Mouse (Mus musculus) forebrain, embryonic 13.5 days (tissue): ENCODE data around the gene Cys1. TPM values are rescaled to one million over a fixed set of nuclear protein-coding genes. Genes with fewer than 3 reads are reported as not detected.

Experiments
- ATAC-seq: fragments of 200-750 bp; cut with Nextera tagmentation; 2 replicates; pipeline ENCODE4 v1.8.0; 2017
- H3K27ac ChIP-seq: fragments of 300-500 bp; sonication (generic); 2 replicates; pipeline ENCODE4 v1.5.1; 2015; ENCODE audit warnings: inconsistent platforms, mild to moderate bottlenecking, moderate library complexity
- H3K27me3 ChIP-seq: fragments of 300-500 bp; sonication (generic); 2 replicates; pipeline ENCODE4 v1.6.1; 2015; ENCODE audit warnings: mild to moderate bottlenecking, inconsistent platforms
- H3K36me3 ChIP-seq: fragments of 300-500 bp; sonication (generic); 2 replicates; pipeline ENCODE4 v1.6.1; 2015; ENCODE audit warnings: mild to moderate bottlenecking, inconsistent platforms; ENCODE audit not compliant: poor library complexity, severe bottlenecking
- H3K4me1 ChIP-seq: fragments of 300-500 bp; sonication (generic); 2 replicates; pipeline ENCODE4 v1.6.1; 2015; ENCODE audit warnings: inconsistent platforms
- H3K4me2 ChIP-seq: fragments of 300-500 bp; sonication (generic); 2 replicates; pipeline ENCODE4 v1.6.1; 2015; ENCODE audit warnings: inconsistent platforms, mild to moderate bottlenecking, moderate library complexity
- H3K4me3 ChIP-seq: fragments of 300-500 bp; sonication (generic); 2 replicates; pipeline ENCODE4 v1.5.1; 2015; ENCODE audit warnings: mild to moderate bottlenecking, inconsistent platforms
- H3K9ac ChIP-seq: fragments of 300-500 bp; sonication (generic); 2 replicates; pipeline ENCODE4 v1.6.1; 2015; ENCODE audit warnings: mild to moderate bottlenecking, inconsistent platforms
- H3K9me3 ChIP-seq: fragments of 300-500 bp; sonication (generic); replicated peaks from 2 replicates; pipeline ENCODE4 v1.6.1; 2016; ENCODE audit warnings: inconsistent platforms
- WGBS: fragments of 180-500 bp; shearing (Covaris S2); methylation state at CpG from one replicate; pipeline ENCODE4 v1.1.7; 2015; 5-methylcytosine and 5-hydroxymethylcytosine counted together
- polyA plus RNA-seq: library from polyadenylated mRNA; unstranded; fragments of >200 nt; fragmentation: Nextera tagmentation; extraction: Ambion mirVana; gene quantifications from 2 replicates; pipeline ENCODE4 v1.2.1, GENCODE M21; 2015

The Cys1 gene
- polyA plus RNA-seq, 1 experiment from 2014 or later, result 0.45 TPM

DNA sequence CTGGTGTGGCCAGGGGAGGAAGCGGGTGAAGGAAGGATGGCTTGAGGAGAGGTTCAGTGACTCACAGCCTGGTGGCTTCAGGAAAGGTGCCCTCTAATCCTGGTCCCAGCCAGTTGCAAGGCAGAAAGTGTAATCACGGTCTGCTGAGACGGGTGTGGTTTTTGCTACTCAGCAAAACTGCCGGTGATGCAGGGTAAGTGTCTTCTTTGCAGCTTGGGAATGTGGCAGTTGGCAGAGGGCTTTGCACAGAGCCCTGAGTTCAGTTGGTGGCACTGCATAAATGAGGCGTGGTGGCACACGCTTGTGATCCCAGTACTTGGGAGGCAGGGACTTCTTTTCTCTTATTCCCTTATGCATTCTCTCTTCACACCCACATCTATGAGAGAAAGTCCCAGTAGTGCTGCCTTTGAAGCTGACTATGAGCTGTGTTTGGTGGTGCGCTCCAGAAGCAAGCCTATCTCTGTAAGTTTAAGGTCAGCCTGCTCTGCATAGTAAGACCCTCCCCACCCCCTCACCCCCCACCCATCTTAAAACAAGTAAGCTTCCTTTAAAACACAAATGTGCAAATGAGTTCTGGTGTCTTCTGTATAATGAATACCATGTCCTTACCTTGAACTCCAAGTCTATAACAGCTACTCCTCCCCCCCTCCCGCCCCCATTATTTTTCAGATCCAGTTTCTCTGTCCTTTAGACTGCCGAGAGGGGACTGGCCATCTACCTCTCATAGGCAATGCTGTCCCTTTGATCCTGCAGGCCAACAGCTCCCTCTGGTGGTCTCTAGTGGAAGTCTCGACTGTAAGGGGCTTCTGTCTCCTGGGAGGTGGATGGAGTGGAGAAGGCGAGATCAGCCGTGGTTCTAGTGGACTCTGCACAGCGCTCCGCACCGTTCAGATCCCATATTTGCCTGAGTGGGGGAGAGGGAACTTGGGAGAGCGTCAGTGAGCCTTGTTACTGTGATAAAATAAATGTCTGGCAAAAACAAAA is 15.2 kb upstream of the Cys1 start:
- no peak overlapping the region for H3K4me3 ChIP-seq
- H3K9ac ChIP-seq, result peak overlapping the region; percentile 34; the same call in 1 of the 2 replicates
- H3K36me3 ChIP-seq, result no peaks in the 10 kb centered on the region
- H3K4me1 ChIP-seq, result no peaks in the 10 kb centered on the region
- no peaks in the 10 kb centered on the region for H3K27me3 ChIP-seq
- peak overlapping the region; percentile 24; the same call in 1 of the 2 replicates for H3K4me2 ChIP-seq
- no peak overlapping the region for H3K27ac ChIP-seq
- ATAC-seq, result peak; percentile 93
- no peaks in the 10 kb centered on the region for H3K9me3 ChIP-seq
- 41% methylated on average over 16 of the region's 16 CpGs for WGBS

- Histone ChIP-seq H3K36me3 (no peaks in the 10 kb centered on the region), H3K4me2 (no peak overlapping the region), H3K27me3 (no peaks in the 10 kb centered on the region), H3K27ac (no peak overlapping the region), H3K9me3 (no peaks in the 10 kb centered on the region), H3K4me1 (no peaks in the 10 kb centered on the region), H3K4me3 (no peak overlapping the region), H3K9ac (no peak overlapping the region)
- WGBS, result 84% methylated on average over 3 of the region's 3 CpGs
- no peak for ATAC-seq
Measured at GRCm38 (mm10) chr12:24690351-24690750, 8.7 kb upstream of the Cys1 start.

DNA sequence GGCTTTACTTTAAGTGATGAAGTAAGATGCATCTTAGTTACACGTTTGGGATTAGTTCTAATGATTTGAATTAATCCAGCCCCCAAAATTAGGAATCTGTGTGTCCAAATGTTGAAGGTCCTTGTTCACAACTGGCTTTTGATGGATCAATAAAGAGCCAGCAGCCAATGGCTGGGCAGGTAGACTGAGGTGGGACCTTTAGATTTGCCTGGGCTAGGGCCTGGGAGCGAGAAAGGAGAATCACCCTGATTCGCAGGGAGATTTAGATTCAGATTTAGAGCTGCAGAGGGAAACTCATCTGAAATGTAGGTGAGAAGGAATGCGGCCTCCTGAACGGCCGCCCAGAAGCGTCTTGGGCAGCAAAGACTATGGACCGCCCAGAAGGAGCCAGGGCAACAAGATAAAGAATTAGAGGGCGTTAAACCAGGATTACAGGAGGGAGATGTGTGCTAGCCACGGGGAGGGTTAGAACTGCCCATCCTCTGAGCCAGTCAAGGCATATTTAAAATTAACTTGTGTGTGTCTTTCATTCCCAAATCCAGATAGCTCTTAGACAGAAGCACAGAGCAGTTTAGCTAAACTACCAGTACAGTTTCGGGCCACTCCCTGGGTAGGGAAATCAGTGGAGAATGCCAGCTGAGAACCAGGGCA is 5.2 kb upstream of the Cys1 start:
- H3K27ac ChIP-seq, result no peak overlapping the region
- H3K4me1 ChIP-seq, result peaks cover 2% of the 10 kb centered on the region; the same call in 1 of the 2 replicates
- no peak for ATAC-seq
- no peak overlapping the region for H3K9ac ChIP-seq
- no peak overlapping the region for H3K4me2 ChIP-seq
- H3K9me3 ChIP-seq, result no peaks in the 10 kb centered on the region
- no peaks in the 10 kb centered on the region for H3K36me3 ChIP-seq
- WGBS, result 80% methylated on average over 11 of the region's 11 CpGs
- H3K27me3 ChIP-seq, result peaks cover 19% of the 10 kb centered on the region
- H3K4me3 ChIP-seq, result no peak overlapping the region

- Histone ChIP-seq H3K4me1 (peaks cover 9% of the 10 kb centered on the region), H3K4me3 (no peak overlapping the region), H3K27me3 (peaks cover 25% of the 10 kb centered on the region), H3K9me3 (no peaks in the 10 kb centered on the region), H3K36me3 (no peaks in the 10 kb centered on the region), H3K4me2 (no peak overlapping the region), H3K9ac (no peak overlapping the region), H3K27ac (no peak overlapping the region)
- WGBS, result 86% methylated on average over 6 of the region's 6 CpGs
- no peak for ATAC-seq
Measured at GRCm38 (mm10) chr12:24686038-24686695, 4.6 kb upstream of the Cys1 start.

DNA sequence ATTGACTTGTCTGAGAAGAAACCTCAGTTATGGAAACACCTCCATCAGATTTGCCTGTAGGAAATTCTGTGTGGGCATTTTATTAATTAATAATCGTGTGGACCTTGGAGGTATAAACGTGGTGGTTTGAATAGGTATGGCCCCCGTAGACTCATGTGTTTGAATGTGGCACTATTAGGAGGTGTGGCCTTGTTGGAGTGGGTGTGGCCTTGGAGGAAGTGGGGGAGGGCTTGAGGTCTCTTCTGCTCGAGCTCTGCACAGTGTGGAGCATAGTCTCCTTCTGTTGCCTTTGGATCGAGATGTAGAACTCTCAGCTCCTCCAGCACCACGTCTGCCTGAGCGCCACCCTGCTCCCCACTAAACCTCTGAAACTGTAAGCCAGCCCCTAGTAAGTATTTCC is 1.8 kb upstream of the Cys1 start:
- Histone ChIP-seq H3K4me2 (no peak overlapping the region), H3K36me3 (no peaks in the 10 kb centered on the region), H3K4me3 (no peak overlapping the region), H3K4me1 (peaks cover 17% of the 10 kb centered on the region), H3K9me3 (no peaks in the 10 kb centered on the region), H3K9ac (no peak overlapping the region), H3K27me3 (peaks cover 38% of the 10 kb centered on the region), H3K27ac (no peak overlapping the region)
- ATAC-seq, result no peak
- 74% methylated on average over 7 of the region's 7 CpGs for WGBS

DNA sequence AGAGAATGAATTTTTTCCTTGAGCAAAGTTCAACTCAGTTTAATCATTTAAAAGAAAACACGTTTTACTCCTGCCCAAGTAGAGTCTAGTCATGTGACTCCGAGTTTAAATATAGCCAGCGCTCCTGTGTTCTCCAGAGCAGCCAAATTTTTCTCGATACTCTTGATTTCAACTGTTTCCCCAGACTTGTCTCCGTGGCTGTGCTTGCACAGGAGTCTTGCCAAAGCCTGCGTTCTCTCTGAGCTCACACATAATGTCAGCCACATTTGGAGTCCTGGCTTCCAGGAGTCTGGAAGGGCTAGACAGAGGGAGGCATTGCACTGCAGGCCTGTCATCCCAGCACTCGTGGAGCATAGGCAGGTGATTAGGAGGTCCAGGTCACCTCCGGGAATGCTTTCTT is 950 bp upstream of the Cys1 start:
- Histone ChIP-seq H3K36me3 (no peaks in the 10 kb centered on the region), H3K27ac (no peak overlapping the region), H3K4me1 (peaks cover 17% of the 10 kb centered on the region), H3K9ac (no peak overlapping the region), H3K4me2 (no peak overlapping the region), H3K27me3 (peaks cover 38% of the 10 kb centered on the region), H3K9me3 (no peaks in the 10 kb centered on the region), H3K4me3 (no peak overlapping the region)
- WGBS, result 54% methylated on average over 8 of the region's 8 CpGs
- ATAC-seq, result no peak

DNA sequence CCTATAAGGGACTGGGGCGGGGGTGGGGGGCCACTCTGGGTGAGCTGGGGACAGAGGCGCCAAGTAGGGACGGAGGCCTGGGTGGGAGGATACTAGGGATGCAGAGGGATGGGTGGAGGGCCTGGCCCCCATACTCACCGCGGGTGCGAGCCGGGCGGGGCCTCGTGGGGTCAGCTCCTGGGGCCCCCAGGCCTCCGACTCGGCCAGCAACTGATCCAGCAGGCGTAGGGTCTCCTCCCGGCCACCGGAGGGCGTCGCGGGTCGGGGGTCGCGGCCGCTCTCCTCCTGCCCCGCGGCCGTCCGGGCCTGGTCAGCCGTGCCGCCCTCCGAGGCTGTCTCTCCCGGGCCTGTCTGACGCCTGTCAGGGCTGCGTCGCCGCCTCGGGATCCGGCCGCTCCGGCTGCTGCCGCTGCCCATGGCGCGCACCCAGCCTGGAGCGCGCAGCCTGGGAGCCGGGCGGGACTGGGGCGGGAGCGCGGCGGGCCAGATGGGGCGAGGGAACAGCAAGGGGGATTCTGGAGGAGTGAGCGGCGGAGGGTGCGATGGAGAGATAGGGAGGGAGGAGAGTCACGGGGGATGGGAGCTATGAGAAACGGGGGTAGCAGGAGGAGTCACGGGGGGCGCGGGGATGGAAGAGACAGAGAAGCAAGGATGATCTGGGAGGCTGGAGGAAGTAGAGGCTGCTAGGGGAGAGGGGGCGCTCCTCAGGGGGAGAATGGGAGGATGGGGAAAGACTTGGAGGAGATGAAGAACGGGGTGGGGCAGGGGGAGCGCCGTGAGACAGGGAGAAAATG is 924 bp downstream of the Cys1 start:
- no peak overlapping the region for H3K27ac ChIP-seq
- no peaks in the 10 kb centered on the region for H3K36me3 ChIP-seq
- peak overlapping the region; percentile 75 for H3K9ac ChIP-seq
- peak; percentile 86 for ATAC-seq
- WGBS, result 2% methylated on average over 60 of the region's 61 CpGs
- H3K27me3 ChIP-seq, result peaks cover 38% of the 10 kb centered on the region
- H3K4me3 ChIP-seq, result peak overlapping the region; percentile 51
- peaks cover 17% of the 10 kb centered on the region for H3K4me1 ChIP-seq
- H3K4me2 ChIP-seq, result peak overlapping the region; percentile 89
- no peaks in the 10 kb centered on the region for H3K9me3 ChIP-seq

- peak overlapping the region; percentile 89 for H3K4me2 ChIP-seq
- H3K36me3 ChIP-seq, result no peaks in the 10 kb centered on the region
- peak overlapping the region; percentile 51 for H3K4me3 ChIP-seq
- WGBS, result 28% methylated on average over 9 of the region's 9 CpGs
- H3K4me1 ChIP-seq, result peaks cover 17% of the 10 kb centered on the region
- H3K27me3 ChIP-seq, result peaks cover 38% of the 10 kb centered on the region
- no peak overlapping the region for H3K27ac ChIP-seq
- no peak for ATAC-seq
- peak overlapping the region; percentile 75; the same call in 1 of the 2 replicates for H3K9ac ChIP-seq
- H3K9me3 ChIP-seq, result no peaks in the 10 kb centered on the region
Measured at GRCm38 (mm10) chr12:24680096-24680491, 1.5 kb downstream of the Cys1 start.

GRCm38 (mm10) chr12:24662131-24662530 is 19.5 kb downstream of the Cys1 start:
- no peak for ATAC-seq
- Histone ChIP-seq H3K27me3 (no peaks in the 10 kb centered on the region), H3K4me1 (peaks cover 3% of the 10 kb centered on the region; the same call in 1 of the 2 replicates), H3K27ac (no peak overlapping the region), H3K36me3 (peaks cover 42% of the 10 kb centered on the region), H3K4me2 (no peak overlapping the region), H3K9me3 (no peaks in the 10 kb centered on the region), H3K4me3 (no peak overlapping the region), H3K9ac (no peak overlapping the region)
- WGBS, result 89% methylated on average over 5 of the region's 5 CpGs

DNA sequence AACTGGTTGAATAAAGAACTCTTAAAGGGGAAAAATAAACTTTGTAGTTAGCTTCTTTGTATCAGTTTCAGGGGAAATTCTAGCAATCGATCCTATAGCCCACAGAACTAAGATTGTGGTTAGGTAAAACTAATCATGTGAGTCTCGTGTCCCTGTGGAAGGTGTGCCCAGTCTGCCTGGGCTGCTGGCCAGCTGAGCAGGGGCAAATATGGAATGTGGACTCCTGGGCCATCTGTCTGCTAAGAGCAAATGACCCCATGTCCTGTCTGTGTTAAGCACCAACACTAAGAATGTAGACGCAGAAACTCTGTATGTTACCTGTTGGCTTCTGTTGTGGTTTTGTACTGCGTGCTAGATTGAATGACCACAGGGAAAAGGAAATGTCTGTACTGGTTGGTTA is 20.5 kb downstream of the Cys1 start:
- 88% methylated on average over 4 of the region's 4 CpGs for WGBS
- H3K27ac ChIP-seq, result no peak overlapping the region
- H3K4me1 ChIP-seq, result peaks cover 13% of the 10 kb centered on the region
- H3K4me2 ChIP-seq, result no peak overlapping the region
- H3K27me3 ChIP-seq, result no peaks in the 10 kb centered on the region
- H3K4me3 ChIP-seq, result no peak overlapping the region
- H3K9me3 ChIP-seq, result no peaks in the 10 kb centered on the region
- H3K36me3 ChIP-seq, result peaks cover 51% of the 10 kb centered on the region
- ATAC-seq, result no peak
- no peak overlapping the region for H3K9ac ChIP-seq

- ATAC-seq, result no peak
- Histone ChIP-seq H3K4me3 (no peak overlapping the region), H3K9me3 (no peaks in the 10 kb centered on the region), H3K4me2 (no peak overlapping the region), H3K27me3 (no peaks in the 10 kb centered on the region), H3K36me3 (peaks cover 63% of the 10 kb centered on the region), H3K9ac (no peak overlapping the region), H3K4me1 (peaks cover 16% of the 10 kb centered on the region), H3K27ac (no peak overlapping the region)
- WGBS, result 91% methylated on average over 9 of the region's 9 CpGs
Measured at GRCm38 (mm10) chr12:24659923-24660322, 21.7 kb downstream of the Cys1 start.
